Mouse (Mus musculus) lung, embryonic 15.5 days (tissue): ENCODE measurements around the gene Lrrc1. TPM values are rescaled to one million over a fixed set of nuclear protein-coding genes. Genes with fewer than 3 reads are reported as not detected.

Source experiments
- ATAC-seq: fragments of 200-750 bp; cut with Nextera tagmentation; 2 replicates; pipeline ENCODE4 v1.8.0; 2017; ENCODE audit warnings: moderate number of reproducible peaks, borderline replicate concordance; ENCODE audit not compliant: low FRiP score, low TSS enrichment; ENCODE audit errors: extremely low read depth
- H3K27ac ChIP-seq: fragments of 300-500 bp; sonication (generic); 2 replicates; pipeline ENCODE4 v1.5.1; 2015; ENCODE audit warnings: moderate library complexity, mild to moderate bottlenecking, inconsistent platforms
- H3K27me3 ChIP-seq: fragments of 300-500 bp; sonication (generic); 2 replicates; pipeline ENCODE4 v1.6.1; 2015; ENCODE audit warnings: inconsistent platforms
- H3K36me3 ChIP-seq: fragments of 300-500 bp; sonication (generic); 2 replicates; pipeline ENCODE4 v1.6.1; 2015; ENCODE audit warnings: inconsistent platforms
- H3K4me1 ChIP-seq: fragments of 300-500 bp; sonication (generic); 2 replicates; pipeline ENCODE4 v1.6.1; 2015; ENCODE audit warnings: inconsistent platforms
- H3K4me2 ChIP-seq: fragments of 300-500 bp; sonication (generic); 2 replicates; pipeline ENCODE4 v1.6.1; 2015; ENCODE audit warnings: inconsistent platforms, mild to moderate bottlenecking, moderate library complexity
- H3K4me3 ChIP-seq: fragments of 300-500 bp; sonication (generic); 2 replicates; pipeline ENCODE4 v1.5.1; 2015; ENCODE audit warnings: mild to moderate bottlenecking, inconsistent platforms
- H3K9ac ChIP-seq: fragments of 300-500 bp; sonication (generic); 2 replicates; pipeline ENCODE4 v1.6.1; 2015; ENCODE audit warnings: inconsistent platforms
- H3K9me3 ChIP-seq: fragments of 300-500 bp; sonication (generic); 2 replicates; pipeline ENCODE4 v1.6.1; 2016; ENCODE audit warnings: inconsistent platforms
- WGBS: fragments of 180-500 bp; shearing (Covaris S2); methylation state at CpG from one replicate; pipeline ENCODE4 v1.1.7; 2015; 5-methylcytosine and 5-hydroxymethylcytosine counted together
- polyA plus RNA-seq: library from polyadenylated mRNA; unstranded; fragments of >200 nt; fragmentation: Nextera tagmentation; extraction: Ambion mirVana; gene quantifications from 2 replicates; pipeline ENCODE4 v1.2.1, GENCODE M21; 2015

Lrrc1 gene
- polyA plus RNA-seq, 1 experiment from 2014 or later = 11.4 TPM

GRCm38 (mm10) chr9:77472557-77472956 lies 72.1 kb downstream of the Lrrc1 start:
- no peak overlapping the region for H3K4me2 ChIP-seq
- no peak overlapping the region for H3K4me3 ChIP-seq
- H3K4me1 ChIP-seq = 0 out of 2 replicates have a peak, but pooled peaks cover 7% of the 10 kb centered on the region
- no peak overlapping the region for H3K27ac ChIP-seq
- no peak for ATAC-seq
- no peaks in the 10 kb centered on the region for H3K36me3 ChIP-seq
- no peaks in the 10 kb centered on the region for H3K9me3 ChIP-seq
- 27% methylated on average over 8 of the region's 8 CpGs for WGBS
- H3K27me3 ChIP-seq = no peaks in the 10 kb centered on the region
- H3K9ac ChIP-seq = no peak overlapping the region

GRCm38 (mm10) chr9:77471646-77472220 lies 72.9 kb downstream of the Lrrc1 start:
- no peak overlapping the region for H3K9ac ChIP-seq
- H3K4me3 ChIP-seq = no peak overlapping the region
- 80% methylated on average over 12 of the region's 12 CpGs for WGBS
- no peaks in the 10 kb centered on the region for H3K27me3 ChIP-seq
- H3K36me3 ChIP-seq = no peaks in the 10 kb centered on the region
- ATAC-seq = no peak
- no peaks in the 10 kb centered on the region for H3K9me3 ChIP-seq
- no peak overlapping the region for H3K27ac ChIP-seq
- no peak overlapping the region for H3K4me2 ChIP-seq
- H3K4me1 ChIP-seq = 0 out of 2 replicates have a peak, but pooled peaks cover 7% of the 10 kb centered on the region

GRCm38 (mm10) chr9:77469791-77470607 lies 74.7 kb downstream of the Lrrc1 start:
- H3K27me3 ChIP-seq = no peaks in the 10 kb centered on the region
- H3K4me3 ChIP-seq = no peak overlapping the region
- peaks cover 8% of the 10 kb centered on the region for H3K4me1 ChIP-seq
- 57% methylated on average over 20 of the region's 20 CpGs for WGBS
- H3K9me3 ChIP-seq = no peaks in the 10 kb centered on the region
- no peak overlapping the region for H3K27ac ChIP-seq
- H3K36me3 ChIP-seq = no peaks in the 10 kb centered on the region
- no peak overlapping the region for H3K9ac ChIP-seq
- no peak for ATAC-seq
- no peak overlapping the region for H3K4me2 ChIP-seq

- no peak overlapping the region for H3K4me2 ChIP-seq
- peaks cover 18% of the 10 kb centered on the region for H3K4me1 ChIP-seq
- H3K9ac ChIP-seq = no peak overlapping the region
- WGBS = 56% methylated on average over 5 of the region's 5 CpGs
- no peak for ATAC-seq
- no peaks in the 10 kb centered on the region for H3K27me3 ChIP-seq
- no peaks in the 10 kb centered on the region for H3K36me3 ChIP-seq
- H3K27ac ChIP-seq = no peak overlapping the region
- H3K9me3 ChIP-seq = no peaks in the 10 kb centered on the region
- H3K4me3 ChIP-seq = no peak overlapping the region
These were observed 77.7 kb downstream of the Lrrc1 start for GRCm38 (mm10) chr9:77466926-77467325.

- Histone ChIP-seq H3K27ac (no peak overlapping the region), H3K36me3 (no peaks in the 10 kb centered on the region), H3K4me1 (peaks cover 24% of the 10 kb centered on the region), H3K4me2 (no peak overlapping the region), H3K4me3 (no peak overlapping the region), H3K9me3 (no peaks in the 10 kb centered on the region), H3K27me3 (no peaks in the 10 kb centered on the region), H3K9ac (no peak overlapping the region)
- ATAC-seq = no peak
- 64% methylated on average over 11 of the region's 11 CpGs for WGBS
These were observed 79.3 kb downstream of the Lrrc1 start for GRCm38 (mm10) chr9:77465401-77465800.

- no peaks in the 10 kb centered on the region for H3K9me3 ChIP-seq
- H3K27me3 ChIP-seq = no peaks in the 10 kb centered on the region
- peaks cover 18% of the 10 kb centered on the region for H3K4me1 ChIP-seq
- no peak overlapping the region for H3K4me2 ChIP-seq
- H3K4me3 ChIP-seq = no peak overlapping the region
- 68% methylated on average over 7 of the region's 7 CpGs for WGBS
- no peak for ATAC-seq
- no peak overlapping the region for H3K27ac ChIP-seq
- H3K36me3 ChIP-seq = no peaks in the 10 kb centered on the region
- H3K9ac ChIP-seq = no peak overlapping the region
These were observed 80.8 kb downstream of the Lrrc1 start for GRCm38 (mm10) chr9:77463861-77464260.

GRCm38 (mm10) chr9:77463195-77463594 lies 81.5 kb downstream of the Lrrc1 start:
- H3K27me3 ChIP-seq = no peaks in the 10 kb centered on the region
- 53% methylated on average over 4 of the region's 4 CpGs for WGBS
- H3K9me3 ChIP-seq = no peaks in the 10 kb centered on the region
- no peak overlapping the region for H3K9ac ChIP-seq
- no peak for ATAC-seq
- H3K4me2 ChIP-seq = no peak overlapping the region
- H3K4me1 ChIP-seq = peaks cover 18% of the 10 kb centered on the region
- H3K36me3 ChIP-seq = no peaks in the 10 kb centered on the region
- H3K27ac ChIP-seq = no peak overlapping the region
- no peak overlapping the region for H3K4me3 ChIP-seq

- Histone ChIP-seq H3K27me3 (no peaks in the 10 kb centered on the region), H3K4me1 (peaks cover 18% of the 10 kb centered on the region), H3K9me3 (no peaks in the 10 kb centered on the region), H3K9ac (no peak overlapping the region), H3K36me3 (no peaks in the 10 kb centered on the region), H3K27ac (no peak overlapping the region), H3K4me2 (no peak overlapping the region), H3K4me3 (no peak overlapping the region)
- WGBS = 77% methylated on average over 9 of the region's 9 CpGs
- no peak for ATAC-seq
These were observed 83.2 kb downstream of the Lrrc1 start for GRCm38 (mm10) chr9:77461371-77461915.

- no peaks in the 10 kb centered on the region for H3K36me3 ChIP-seq
- no peak overlapping the region for H3K9ac ChIP-seq
- no peaks in the 10 kb centered on the region for H3K27me3 ChIP-seq
- H3K9me3 ChIP-seq = no peaks in the 10 kb centered on the region
- H3K4me2 ChIP-seq = no peak overlapping the region
- no peak overlapping the region for H3K4me3 ChIP-seq
- WGBS = 59% methylated on average over 14 of the region's 14 CpGs
- 0 out of 2 replicates have a peak overlapping the region, but pooled peaks have one; percentile 15 for H3K27ac ChIP-seq
- H3K4me1 ChIP-seq = peaks cover 18% of the 10 kb centered on the region
- ATAC-seq = no peak
These were observed 84.3 kb downstream of the Lrrc1 start for GRCm38 (mm10) chr9:77460408-77460807.

- H3K27me3 ChIP-seq = no peaks in the 10 kb centered on the region
- H3K9ac ChIP-seq = no peak overlapping the region
- peaks cover 10% of the 10 kb centered on the region for H3K4me1 ChIP-seq
- H3K9me3 ChIP-seq = no peaks in the 10 kb centered on the region
- no peak overlapping the region for H3K4me2 ChIP-seq
- no peak overlapping the region for H3K4me3 ChIP-seq
- H3K27ac ChIP-seq = no peak overlapping the region
- ATAC-seq = no peak
- WGBS = 70% methylated on average over 2 of the region's 2 CpGs
- H3K36me3 ChIP-seq = no peaks in the 10 kb centered on the region
These were observed 85.3 kb downstream of the Lrrc1 start for GRCm38 (mm10) chr9:77459365-77459764.

GRCm38 (mm10) chr9:77456169-77456826 lies 88.4 kb downstream of the Lrrc1 start:
- no peak overlapping the region for H3K4me3 ChIP-seq
- H3K36me3 ChIP-seq = no peaks in the 10 kb centered on the region
- no peak overlapping the region for H3K9ac ChIP-seq
- no peaks in the 10 kb centered on the region for H3K27me3 ChIP-seq
- H3K4me1 ChIP-seq = 0 out of 2 replicates have a peak, but pooled peaks cover 2% of the 10 kb centered on the region
- no peaks in the 10 kb centered on the region for H3K9me3 ChIP-seq
- no peak for ATAC-seq
- no peak overlapping the region for H3K27ac ChIP-seq
- WGBS = 66% methylated on average over 13 of the region's 13 CpGs
- no peak overlapping the region for H3K4me2 ChIP-seq
